Mouse (Mus musculus): ENCODE measurements at regions not wholly inside any gene's neighbourhood (a gene's known extent, or its start where the extent isn't known, plus 50 kb on each side); places are given as distances from the start of the nearest gene placed in this dataset.

DNA sequence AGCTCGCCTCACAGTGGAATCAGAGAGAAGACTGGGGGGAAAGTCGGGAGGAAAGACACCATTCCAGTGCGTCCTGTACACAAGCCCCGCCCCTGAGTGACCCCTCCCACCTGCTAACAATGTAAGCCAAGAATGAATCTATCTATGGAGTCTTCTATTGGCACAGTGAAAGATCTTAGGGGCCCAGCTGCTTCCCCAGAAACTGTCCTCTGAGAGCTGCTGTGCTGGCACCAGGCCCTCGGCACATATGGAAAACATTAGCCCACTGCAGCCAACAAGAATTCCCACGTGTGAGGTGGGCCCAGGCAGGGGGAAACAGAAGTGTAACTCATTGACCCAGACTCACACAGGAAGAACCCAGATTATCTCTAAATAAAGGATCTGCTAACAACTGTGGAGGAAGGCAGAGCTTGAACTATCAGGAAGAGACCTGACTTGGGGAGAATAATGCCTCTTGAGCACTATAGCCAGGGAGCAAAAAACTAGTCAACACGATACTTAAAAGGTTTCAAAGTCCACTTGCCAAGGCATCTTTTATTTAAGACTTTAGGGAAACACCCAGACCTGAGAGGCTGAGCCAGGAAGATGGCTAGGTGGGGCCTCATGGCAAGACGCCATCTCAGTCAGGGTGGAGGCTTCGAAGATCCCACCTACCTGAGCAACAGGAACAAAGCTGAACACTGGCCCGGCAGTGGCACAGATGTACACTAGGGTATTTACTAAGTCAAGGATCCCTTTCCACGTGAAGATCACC lies 180.1 kb downstream of the Mroh4 start:
- TF ChIP-seq CTCF (IDR thresholded peaks at IDR 0.05) (no peak), POLR2A (IDR thresholded peaks at IDR 0.05; ENCODE audit: insufficient read depth, low read depth, low read length) (no peak), EP300 (IDR thresholded peaks at IDR 0.05; ENCODE audit: insufficient read depth, low read depth, low read length) (no peak)

Measured in heart, adult 2 months (tissue).